Mouse (Mus musculus) CH12.LX (cell line): ENCODE results near the gene Alpk1. TPM values are rescaled to one million over a fixed set of nuclear protein-coding genes. Genes with fewer than 3 reads are reported as not detected.

Experiments used
- DNase-seq: peaks from one replicate; pipeline ENCODE4 v3.0.0-alpha.2; 2013; ENCODE audit errors: extremely low read depth
- H3K27ac ChIP-seq: 2 replicates; pipeline ENCODE4 v1.5.1; 2012; ENCODE audit warnings: low read depth, mild to moderate bottlenecking, control low read depth, moderate library complexity; ENCODE audit not compliant: insufficient read depth
- H3K27me3 ChIP-seq: replicated peaks from 2 replicates; pipeline ENCODE3; 2012; ENCODE audit warnings: inconsistent platforms
- H3K36me3 ChIP-seq, 2 experiments: replicated peaks in 1 of 2; 2 replicates each; pipeline versions ENCODE3 to v1.6.1; 2012; ENCODE audit warnings: inconsistent platforms in 1 of 2, low read length in 1 of 2, mild to moderate bottlenecking in 1 of 2, mixed read lengths in 1 of 2, moderate library complexity in 1 of 2; ENCODE audit not compliant: control insufficient read depth in 1 of 2, insufficient read depth in 1 of 2
- H3K4me1 ChIP-seq, 2 experiments: 2 replicates each; pipeline ENCODE4 v1.6.1; 2012; ENCODE audit warnings: inconsistent platforms in 1 of 2, moderate library complexity in 1 of 2; ENCODE audit not compliant: insufficient read depth in 2 of 2, control insufficient read depth in 1 of 2
- H3K4me2 ChIP-seq: 2 replicates; pipeline ENCODE4 v1.6.1; 2012; ENCODE audit warnings: low read depth, mild to moderate bottlenecking, control low read depth; ENCODE audit not compliant: poor library complexity, insufficient read depth, severe bottlenecking
- H3K4me3 ChIP-seq, 3 experiments: fragments of 150-350 bp in 1 of 3; sonication (generic) in 1 of 3; replicated peaks in 1 of 3; 2 replicates each; pipeline versions ENCODE3 to v1.5.1; 2011 to 2012; ENCODE audit warnings: low read depth in 2 of 3, low read length in 2 of 3, mild to moderate bottlenecking in 2 of 3, moderate library complexity in 2 of 3, control low read depth in 1 of 3, improper control_type of control experiment in 1 of 3, inconsistent platforms in 1 of 3, mixed read lengths in 1 of 3; ENCODE audit not compliant: poor library complexity in 1 of 3
- H3K79me2 ChIP-seq: replicated peaks from 2 replicates; pipeline ENCODE4 v1.6.1; 2012; ENCODE audit warnings: mild to moderate bottlenecking, moderate library complexity; ENCODE audit not compliant: control insufficient read depth, poor library complexity, insufficient read depth, severe bottlenecking; ENCODE audit errors: extremely low read depth
- H3K9ac ChIP-seq: 2 replicates; pipeline ENCODE4 v1.6.1; 2012; ENCODE audit warnings: low read depth, mild to moderate bottlenecking, control low read depth, moderate library complexity; ENCODE audit not compliant: insufficient read depth
- H3K9me3 ChIP-seq: replicated peaks from 2 replicates; pipeline ENCODE3; 2012; ENCODE audit warnings: low read length, inconsistent platforms, mixed read lengths
- CTCF ChIP-seq, 2 experiments: IDR thresholded peaks in 1 of 2; conservative IDR thresholded peaks in 1 of 2; 2 replicates each; pipeline ENCODE4 v1.5.1; 2011 to 2012; ENCODE audit warnings: low read depth in 2 of 2, low read length in 2 of 2, improper control_type of control experiment in 1 of 2, inconsistent platforms in 1 of 2, mild to moderate bottlenecking in 1 of 2, moderate library complexity in 1 of 2
- E2F4 ChIP-seq: IDR thresholded peaks from 2 replicates; pipeline ENCODE4 v1.6.1; 2011; ENCODE audit warnings: low read depth, low read length, improper control_type of control experiment; ENCODE audit not compliant: insufficient replicate concordance
- EP300 ChIP-seq: IDR thresholded peaks from 2 replicates; pipeline ENCODE4 v1.6.1; 2011; ENCODE audit warnings: low read length, improper control_type of control experiment
- GABPA ChIP-seq: IDR thresholded peaks from 2 replicates; pipeline ENCODE4 v1.6.1; 2012; ENCODE audit warnings: low read depth, low read length, improper control_type of control experiment, inconsistent platforms; ENCODE audit not compliant: insufficient replicate concordance
- IRF4 ChIP-seq: IDR thresholded peaks from 2 replicates; pipeline ENCODE4 v1.6.1; 2014; ENCODE audit warnings: low read depth, mild to moderate bottlenecking, inconsistent platforms, low read length, improper control_type of control experiment
- JUN ChIP-seq: IDR thresholded peaks from 2 replicates; pipeline ENCODE4 v1.6.1; 2011; ENCODE audit warnings: low read depth, mild to moderate bottlenecking, low read length, improper control_type of control experiment, moderate library complexity; ENCODE audit not compliant: insufficient read depth
- JUND ChIP-seq: conservative IDR thresholded peaks from 2 replicates; pipeline ENCODE4 v1.6.1; 2011; ENCODE audit warnings: low read depth, low read length, improper control_type of control experiment
- MAFK ChIP-seq: IDR thresholded peaks from 2 replicates; pipeline ENCODE4 v1.6.1; 2011; ENCODE audit warnings: low read length, improper control_type of control experiment; ENCODE audit not compliant: insufficient replicate concordance
- MAZ ChIP-seq: IDR thresholded peaks from 2 replicates; pipeline ENCODE4 v1.6.1; 2012; ENCODE audit warnings: low read depth, mild to moderate bottlenecking, inconsistent platforms, low read length, improper control_type of control experiment, moderate library complexity
- MXI1 ChIP-seq: IDR thresholded peaks from 2 replicates; pipeline ENCODE4 v1.6.1; 2011; ENCODE audit warnings: mild to moderate bottlenecking, low read depth, low read length, improper control_type of control experiment
- NRF1 ChIP-seq: IDR thresholded peaks from 2 replicates; pipeline ENCODE4 v1.6.1; 2014; ENCODE audit warnings: low read depth, mild to moderate bottlenecking, inconsistent platforms, low read length, improper control_type of control experiment, moderate library complexity
- PAX5 ChIP-seq: IDR thresholded peaks from 2 replicates; pipeline ENCODE4 v1.6.1; 2012; ENCODE audit warnings: low read length, inconsistent platforms, mixed read lengths
- SIN3A ChIP-seq: IDR thresholded peaks from 2 replicates; pipeline ENCODE4 v1.6.1; 2012; ENCODE audit warnings: low read length, improper control_type of control experiment, inconsistent platforms
- TCF12 ChIP-seq: IDR thresholded peaks from 2 replicates; pipeline ENCODE4 v1.6.1; 2014; ENCODE audit warnings: low read depth, mild to moderate bottlenecking, inconsistent platforms, low read length, improper control_type of control experiment
- UBTF ChIP-seq: IDR thresholded peaks from 2 replicates; pipeline ENCODE4 v1.6.1; 2012; ENCODE audit warnings: low read depth, mild to moderate bottlenecking, inconsistent platforms, low read length, improper control_type of control experiment, moderate library complexity
- USF1 ChIP-seq: IDR thresholded peaks from 2 replicates; pipeline ENCODE4 v1.6.1; 2014; ENCODE audit warnings: low read depth, mild to moderate bottlenecking, inconsistent platforms, low read length, improper control_type of control experiment
- ZNF384 ChIP-seq: IDR thresholded peaks from 2 replicates; pipeline ENCODE4 v1.6.1; 2012; ENCODE audit warnings: low read depth, low read length, improper control_type of control experiment, inconsistent platforms
- dilution Hi-C: fragments of 300-500 bp; cut with MboI; formaldehyde crosslinking; loops from 2 replicates; pipeline ENCODE4 v1.14.3; 2020; ENCODE audit warnings: low sequenced_read_pairs; ENCODE audit not compliant: extremely low pct_unique_long_range_greater_than_20kb, extremely low pct_ligation_motif_present
- in situ Hi-C: fragments of 300-500 bp; cut with MboI; formaldehyde crosslinking; loops from 3 replicates; pipeline ENCODE4 v1.14.3; 2019; ENCODE audit warnings: low sequenced_read_pairs, low pct_ligation_motif_present, low pct_unique_long_range_greater_than_20kb, mixed read lengths
- polyA plus RNA-seq: library from polyadenylated mRNA; unstranded; fragments of >175 nt; gene quantifications from 2 replicates; pipeline ENCODE4 v1.2.1, GENCODE M21; 2012; ENCODE audit warnings: low read depth; ENCODE audit not compliant: insufficient read length
- total RNA-seq, 2 experiments: library from RNA; depleted of rRNA; stranded (reverse); fragments of 300-350 nt in 1 of 2; fragments of >200 nt in 1 of 2; gene quantifications; 2 replicates each; pipeline ENCODE4 v1.2.3; 2012 to 2014

Alpk1 gene
- total and polyA plus RNA-seq, 3 experiments = 1.4 to 1.8 (median 1.5) TPM

- TF ChIP-seq JUN (no peak; the same call in 1 of the 2 replicates), USF1 (no peak), PAX5 (no peak), MXI1 (no peak; the same call in 1 of the 2 replicates), EP300 (peak; percentile 94), MAFK (0 out of 2 replicates have a peak, but pooled peaks have one; percentile 33), UBTF (no peak)
Observed at GRCm38 (mm10) chr3:127823886-127824863, 43.8 kb upstream of the Alpk1 start (continued).

- in situ Hi-C loops (no loop called here), dilution Hi-C loops (no loop called here)
- Histone ChIP-seq H3K79me2 (peaks cover 6% of the 10 kb centered on the region), H3K9ac (no peak overlapping the region), H3K9me3 (no peaks in the 10 kb centered on the region), H3K4me2 (no peak overlapping the region), H3K4me3 (no peak overlapping the region), H3K4me1 (peaks cover 3 to 20% of the 10 kb centered on the region in 2 experiments), H3K27me3 (no peaks in the 10 kb centered on the region), H3K36me3 (peaks cover 19 to 54% of the 10 kb centered on the region in 2 experiments), H3K27ac (no peak overlapping the region)
- TF ChIP-seq CTCF (conservative IDR thresholded peaks at IDR 0.05 in 1 of 2, IDR thresholded peaks at IDR 0.05 in 1 of 2; ENCODE audit: low read depth in 2 of 2, low read length in 2 of 2) (no peak), UBTF (no peak), MAZ (no peak), IRF4 (no peak), ZNF384 (no peak), PAX5 (no peak), E2F4 (no peak), SIN3A (no peak), JUN (no peak), TCF12 (no peak), EP300 (no peak), NRF1 (no peak), JUND (no peak)
- DNase-seq = no peak
Observed at GRCm38 (mm10) chr3:127821209-127821608, 40.9 kb upstream of the Alpk1 start.

DNA sequence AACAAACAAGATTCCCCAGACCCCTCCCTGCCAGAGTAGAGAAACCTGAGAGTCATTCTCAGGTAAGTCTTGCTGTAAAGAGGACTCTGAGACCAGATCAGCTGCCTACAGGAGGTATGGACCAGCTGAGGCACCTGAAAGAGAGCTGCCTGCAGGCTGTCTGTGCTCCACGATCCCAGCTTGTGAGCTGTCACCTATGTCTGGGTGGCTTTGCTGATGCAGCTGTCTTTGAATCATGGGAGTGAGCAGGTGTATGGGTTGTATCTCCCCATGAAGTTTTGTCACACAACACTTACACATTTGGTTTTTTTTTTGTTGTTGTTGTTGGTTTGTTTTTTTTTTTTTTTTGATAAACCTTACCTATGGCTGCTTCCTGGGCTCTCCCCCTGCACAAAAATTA is 40.1 kb upstream of the Alpk1 start:
- TF ChIP-seq GABPA = no peak
- DNase-seq = no peak
- no peaks in the 10 kb centered on the region for H3K27me3 ChIP-seq
- no peak overlapping the region for H3K27ac ChIP-seq
- peaks cover 6% of the 10 kb centered on the region for H3K79me2 ChIP-seq
- no peak overlapping the region for H3K4me3 ChIP-seq
- H3K36me3 ChIP-seq = peaks cover 20 to 60% of the 10 kb centered on the region in 2 experiments
- dilution Hi-C loops (no loop called here), in situ Hi-C loops (no loop called here)
- H3K9ac ChIP-seq = no peak overlapping the region
- H3K9me3 ChIP-seq = no peaks in the 10 kb centered on the region
- peaks cover 3 to 19% of the 10 kb centered on the region in 2 experiments for H3K4me1 ChIP-seq
- H3K4me2 ChIP-seq = no peak overlapping the region
